Comparison of ENCODE assay signal across 18 mouse cellular contexts in genomic region chr5:20861901-20862300, GRCm38 (mm10).
"Had no signal": no experiment of that assay in that cellular context is flagged by ENCODE, and none has a peak within 500 bp of the region (broad histone marks: within the 10 kb centered on the region; RNA-seq: fewer than 3 reads in every experiment).

No protein-coding gene starts in this region.

- DNase-seq: kidney, adult 8-10 months; kidney, postnatal 14 days; kidney, postnatal 4 days; layer of hippocampus, postnatal 36 days; liver, embryonic 13.5 days; lung, adult 2 months; lung, postnatal 14 days; lung, postnatal 4 days; right cerebral cortex, adult 18-20 months; right cerebral cortex, postnatal 14 days; right cerebral cortex, postnatal 4 days; thymus, postnatal 36 days had no signal

- H3K27ac ChIP-seq: left cerebral cortex, adult 2 months; liver, embryonic 13.5 days; midbrain, embryonic 12.5 days; midbrain, embryonic 15.5 days; neural tube, embryonic 12.5 days; neural tube, embryonic 15.5 days; stomach, embryonic 15.5 days had no signal

- H3K36me3 ChIP-seq: liver, embryonic 13.5 days; midbrain, embryonic 15.5 days; neural tube, embryonic 12.5 days; neural tube, embryonic 15.5 days; stomach, embryonic 15.5 days had no signal

- H3K4me3 ChIP-seq: left cerebral cortex, adult 2 months; liver, embryonic 13.5 days; midbrain, embryonic 12.5 days; midbrain, embryonic 15.5 days; neural tube, embryonic 12.5 days; neural tube, embryonic 15.5 days; stomach, embryonic 15.5 days had no signal

- H3K9ac ChIP-seq: liver, embryonic 13.5 days; midbrain, embryonic 12.5 days; midbrain, embryonic 15.5 days; neural tube, embryonic 12.5 days; neural tube, embryonic 15.5 days; stomach, embryonic 15.5 days had no signal

- H3K4me2 ChIP-seq: liver, embryonic 13.5 days; midbrain, embryonic 12.5 days; midbrain, embryonic 15.5 days; neural tube, embryonic 12.5 days; neural tube, embryonic 15.5 days; stomach, embryonic 15.5 days had no signal

- H3K27me3 ChIP-seq: liver, embryonic 13.5 days; midbrain, embryonic 12.5 days; midbrain, embryonic 15.5 days; neural tube, embryonic 12.5 days; neural tube, embryonic 15.5 days; stomach, embryonic 15.5 days had no signal

- H3K4me1 ChIP-seq: midbrain, embryonic 12.5 days; midbrain, embryonic 15.5 days; neural tube, embryonic 12.5 days; stomach, embryonic 15.5 days had no signal

- ATAC-seq: midbrain, embryonic 15.5 days had no signal

- H3K9me3 ChIP-seq: liver, embryonic 13.5 days; midbrain, embryonic 12.5 days; midbrain, embryonic 15.5 days; neural tube, embryonic 12.5 days; neural tube, embryonic 15.5 days; stomach, embryonic 15.5 days had no signal
